Mouse (Mus musculus): ENCODE measurements around the gene Pltp. TPM values are rescaled to one million over a fixed set of nuclear protein-coding genes. Genes with fewer than 3 reads are reported as not detected.
"Not testable (repeated sequence)": the region's sequence is repeated elsewhere in the genome, so short reads cannot be mapped to it uniquely, and the experiment has no call there.

Gene Pltp
- total RNA-seq, 4 experiments from 2014 or later = 32.8 to 40.4 (median 35.7) TPM

GRCm38 (mm10) chr2:164878509-164879227 is 21.2 kb upstream of the Pltp start:
- no peak for DNase-seq (ENCODE audit: low spot score)

DNA sequence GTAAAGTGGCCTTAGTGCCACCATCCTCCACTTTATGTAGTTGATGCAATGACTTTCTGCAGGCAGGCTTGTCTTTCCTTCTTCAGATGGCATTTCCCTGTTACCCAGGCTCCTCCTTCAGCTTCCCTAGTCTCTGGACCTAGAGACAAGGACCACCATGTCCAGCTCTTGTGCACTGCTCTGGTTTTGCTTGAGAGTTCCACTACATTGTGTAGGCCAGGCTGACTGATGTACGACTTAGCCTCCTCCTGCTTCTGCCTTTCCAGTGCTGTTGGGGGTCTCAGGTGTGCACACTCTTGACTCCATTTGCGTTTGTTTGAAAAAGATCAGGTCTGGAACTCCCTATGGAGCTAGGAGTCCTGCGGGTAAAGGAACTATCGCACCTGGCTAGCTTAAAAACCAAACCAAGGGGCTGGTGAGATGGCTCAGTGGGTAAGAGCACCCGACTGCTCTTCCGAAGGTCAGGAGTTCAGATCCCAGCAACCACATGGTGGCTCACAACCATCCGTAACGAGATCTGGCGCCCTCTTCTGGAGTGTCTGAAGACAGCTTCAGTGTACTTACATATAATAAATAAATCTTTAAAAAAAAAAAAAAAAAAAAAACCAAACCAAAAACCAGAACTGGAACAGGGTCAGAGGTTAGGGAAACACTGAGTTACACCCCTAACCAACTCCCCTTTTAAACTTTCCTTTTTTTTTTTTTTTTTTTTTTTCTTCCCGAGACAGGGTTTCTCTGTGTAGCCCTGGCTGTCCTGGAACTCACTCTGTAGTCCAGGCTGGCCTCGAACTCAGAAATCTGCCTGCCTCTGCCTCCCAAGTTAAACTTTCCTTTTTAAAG is 20.1 kb upstream of the Pltp start:
- DNase-seq (ENCODE audit: low spot score) = not testable (repeated sequence)

- DNase-seq (ENCODE audit: low spot score) = not testable (repeated sequence)
Observed at GRCm38 (mm10) chr2:164875648-164876047, 18.1 kb upstream of the Pltp start.

GRCm38 (mm10) chr2:164874239-164874769 is 16.8 kb upstream of the Pltp start:
- DNase-seq (ENCODE audit: low spot score) = peak; percentile 82

- DNase-seq (ENCODE audit: low spot score) = no peak
Observed at GRCm38 (mm10) chr2:164873621-164874020, 16.1 kb upstream of the Pltp start.

DNA sequence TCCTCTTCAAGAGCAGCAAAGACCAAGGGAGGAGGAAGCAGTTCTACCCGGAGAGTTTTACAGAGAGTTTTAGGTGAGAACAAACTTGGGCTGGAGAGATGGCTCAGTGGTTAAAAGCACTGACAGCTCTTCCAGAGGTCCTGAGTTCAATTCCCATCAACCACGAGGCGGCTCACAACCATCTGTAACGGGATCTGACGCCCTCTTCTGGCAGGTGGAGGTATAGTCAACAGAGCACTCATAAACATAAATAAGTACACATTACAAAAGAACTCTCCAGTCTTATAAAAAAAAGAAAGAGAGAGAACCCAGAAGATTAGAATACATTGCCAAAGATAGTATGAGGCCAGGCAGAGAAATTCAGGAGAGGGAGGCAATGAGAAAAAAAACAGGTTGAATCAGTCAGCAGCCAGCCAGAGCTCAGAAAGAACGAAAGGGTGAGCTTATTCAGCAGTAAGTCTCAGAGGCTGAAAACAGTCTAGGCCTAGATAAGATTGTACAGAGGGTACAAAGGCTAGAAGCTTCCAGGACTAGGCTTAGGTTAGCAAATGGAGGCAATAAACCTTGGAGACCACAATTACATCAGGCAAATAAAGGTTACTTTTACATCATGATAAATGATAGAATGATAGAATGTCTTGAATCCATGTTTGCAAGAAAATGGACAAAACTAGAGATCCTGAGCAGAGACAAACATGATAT is 14.2 kb upstream of the Pltp start:
- DNase-seq (ENCODE audit: low spot score) = no peak

DNA sequence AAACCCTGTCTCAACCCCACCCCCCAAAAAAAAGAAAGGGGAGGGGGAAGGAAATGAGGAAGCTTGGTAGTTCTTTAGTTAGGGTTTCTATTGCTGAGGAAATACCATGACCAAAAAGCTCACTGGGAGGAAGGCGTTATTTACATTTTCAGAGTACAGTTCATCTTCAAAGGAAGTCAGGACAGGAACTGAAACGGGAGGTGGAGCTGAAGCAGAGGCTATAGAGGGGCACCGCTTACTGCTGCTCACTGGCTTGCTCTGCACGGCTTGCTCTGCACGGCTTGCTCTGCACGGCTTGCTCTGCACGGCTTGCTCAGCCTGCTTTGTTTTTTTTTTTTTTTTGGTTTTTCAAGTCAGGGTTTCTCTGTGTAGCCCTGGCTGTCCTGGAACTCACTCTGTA is 11.0 kb upstream of the Pltp start:
- DNase-seq (ENCODE audit: low spot score) = no peak

DNA sequence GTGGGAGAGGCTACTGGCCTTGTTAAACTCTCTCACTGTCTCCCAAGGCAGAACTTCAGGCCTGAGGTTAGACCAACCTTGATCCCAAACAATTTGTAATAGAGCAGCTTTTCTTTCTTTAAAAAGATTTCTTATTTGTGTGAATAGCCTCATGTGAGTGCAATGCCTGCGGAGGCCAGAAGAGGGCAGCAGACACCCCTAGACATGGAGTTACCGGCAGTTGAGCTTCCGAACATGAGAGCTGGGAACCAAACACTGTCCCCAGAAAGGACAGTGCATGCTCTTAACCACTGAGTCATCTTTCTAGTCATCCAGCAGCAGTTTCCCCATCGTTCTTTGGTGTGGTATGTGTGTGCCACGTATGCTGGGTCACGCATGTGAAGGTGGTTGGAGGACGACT is 10.1 kb upstream of the Pltp start:
- DNase-seq (ENCODE audit: low spot score) = no peak

GRCm38 (mm10) chr2:164866741-164867551 is 9.4 kb upstream of the Pltp start:
- peak; percentile 89 for DNase-seq (ENCODE audit: low spot score)

DNA sequence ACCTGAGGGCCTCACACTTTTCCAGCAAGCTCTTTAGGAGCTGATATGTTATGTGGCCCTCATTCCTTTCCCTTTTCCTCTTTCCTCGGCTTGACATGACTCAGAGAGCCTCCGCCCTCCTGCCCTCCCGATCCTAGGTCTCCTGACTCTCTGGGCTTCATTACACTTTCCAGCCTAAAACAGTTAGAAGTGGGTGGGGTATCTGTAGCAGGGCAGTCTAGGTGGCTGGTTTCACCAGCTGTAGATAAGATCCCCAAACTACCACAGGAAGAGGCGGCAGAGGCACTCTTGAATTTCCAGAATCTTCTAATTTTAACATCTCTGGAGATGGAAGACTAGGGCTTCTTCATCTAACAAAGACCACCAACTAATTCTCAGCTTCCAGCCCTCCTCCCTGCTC is 7.1 kb upstream of the Pltp start:
- DNase-seq (ENCODE audit: low spot score) = no peak

DNA sequence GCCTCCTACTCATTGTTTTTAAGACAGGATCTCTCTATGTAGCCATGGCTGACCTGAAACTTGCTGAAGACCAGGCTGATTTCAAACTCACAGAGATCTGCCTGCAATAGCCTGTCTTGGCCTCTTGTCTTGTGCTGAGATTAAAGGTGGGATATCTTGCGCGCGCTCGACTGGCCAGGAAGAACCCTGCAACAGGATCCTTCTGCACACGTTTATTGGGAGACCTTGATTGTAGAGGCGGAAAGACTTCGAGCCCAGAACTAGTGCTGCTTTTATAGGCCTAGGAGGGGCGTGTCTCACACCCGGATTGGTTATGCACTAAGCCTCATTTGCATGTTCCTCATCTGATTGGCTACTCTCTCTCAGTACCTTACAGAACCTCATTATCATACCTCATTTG is 5.9 kb upstream of the Pltp start:
- not testable (repeated sequence) for DNase-seq (ENCODE audit: low spot score)

DNA sequence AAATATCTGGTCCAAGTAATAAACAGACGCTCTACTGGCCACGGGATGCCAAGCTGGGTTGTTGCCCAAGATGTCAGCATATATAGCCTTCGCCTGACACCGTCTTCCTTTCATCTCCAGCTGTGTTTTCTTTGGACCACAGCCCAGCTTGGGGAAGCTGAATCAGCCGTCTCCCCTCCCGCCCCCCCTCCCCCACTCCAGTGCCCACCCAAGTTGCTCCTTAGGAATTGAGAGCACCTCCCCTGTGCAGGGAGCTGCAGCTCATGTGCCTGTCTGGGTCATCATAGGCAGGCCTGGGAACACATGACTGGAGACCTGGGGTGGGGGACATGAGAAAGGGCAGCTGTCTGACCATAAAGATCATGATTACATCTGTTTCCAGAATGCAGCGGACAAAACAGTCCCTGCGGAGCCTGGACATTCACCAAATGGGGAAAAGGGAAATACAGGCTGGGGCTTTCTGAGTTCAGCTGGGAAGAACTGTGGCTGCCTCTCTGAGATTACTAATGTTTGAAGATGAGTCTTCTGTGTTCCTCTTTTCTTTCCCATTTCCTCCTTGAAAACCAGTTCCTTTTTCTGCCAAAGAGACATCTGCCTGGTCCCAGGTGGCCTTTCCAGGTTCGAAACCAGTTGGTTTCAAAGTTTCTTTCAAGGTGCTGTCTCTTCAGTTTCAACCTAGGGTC is 4.8 kb upstream of the Pltp start:
- peak; percentile 69 for DNase-seq (ENCODE audit: low spot score)

- no peak for DNase-seq (ENCODE audit: low spot score)
Observed at GRCm38 (mm10) chr2:164861094-164861493, 3.6 kb upstream of the Pltp start.

DNA sequence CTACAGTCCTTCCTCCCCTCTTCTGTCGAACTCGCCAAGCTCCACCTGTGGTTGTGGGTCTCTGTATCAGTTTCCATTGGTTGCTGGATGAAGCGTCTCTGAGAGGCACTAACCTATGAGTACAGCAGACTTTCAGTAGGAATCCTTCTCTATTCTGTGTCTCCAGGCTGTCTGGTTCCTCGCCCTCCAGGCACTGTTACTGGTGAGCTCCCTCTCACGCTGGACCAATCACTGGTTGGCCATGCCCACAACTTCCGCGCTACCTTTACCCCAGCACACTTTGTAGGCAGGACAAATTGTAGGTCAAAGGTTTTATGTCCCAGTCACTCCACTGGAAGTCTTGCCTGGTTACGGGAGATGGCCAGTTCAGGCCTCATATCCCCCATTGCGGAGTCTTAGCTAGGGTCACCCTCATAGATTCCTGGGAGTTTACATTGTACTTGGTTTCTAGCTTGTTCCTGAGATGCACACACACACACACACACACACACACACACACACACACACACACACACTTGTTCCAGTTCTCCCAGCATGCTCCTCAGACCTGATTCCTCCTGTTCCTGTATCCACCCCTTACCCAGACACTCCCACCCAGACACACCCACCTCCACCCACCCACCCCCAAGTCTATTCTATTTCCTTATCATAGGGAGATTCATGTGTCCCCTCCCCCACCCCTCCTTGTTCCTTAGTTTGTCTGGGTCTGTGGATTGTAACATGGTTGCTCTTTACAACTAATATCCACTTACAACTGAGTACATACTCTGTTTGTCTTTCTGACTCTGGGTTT is 2.3 kb upstream of the Pltp start:
- DNase-seq (ENCODE audit: low spot score) = no peak

DNA sequence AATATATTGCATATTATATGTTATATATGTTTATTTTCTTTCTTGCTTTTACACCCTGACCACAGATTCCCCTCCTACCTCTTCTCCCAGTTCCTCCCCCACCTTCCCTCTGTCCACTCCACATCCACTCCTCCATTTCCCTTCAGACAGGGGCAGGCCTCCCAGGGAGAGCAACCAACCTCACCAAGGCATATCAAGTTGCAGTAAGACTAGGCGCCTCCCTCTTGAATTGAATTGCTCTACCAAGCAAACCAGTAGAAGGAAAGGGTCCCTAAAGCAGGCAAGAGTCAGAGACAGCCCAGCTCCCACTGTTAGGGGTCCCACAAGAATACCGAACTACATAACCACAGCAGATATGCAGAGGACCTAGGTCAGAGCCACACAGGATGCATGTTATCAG is 1.6 kb upstream of the Pltp start:
- DNase-seq (ENCODE audit: low spot score) = no peak

- DNase-seq (ENCODE audit: low spot score) = no peak
Observed at GRCm38 (mm10) chr2:164857842-164858553, 487 bp upstream of the Pltp start.

GRCm38 (mm10) chr2:164856309-164857100 is 1.0 kb downstream of the Pltp start:
- no peak for DNase-seq (ENCODE audit: low spot score)

- not testable (repeated sequence) for DNase-seq (ENCODE audit: low spot score)
Observed at GRCm38 (mm10) chr2:164855572-164855971, 1.9 kb downstream of the Pltp start.
